Mouse (Mus musculus): ENCODE results near the gene She. TPM values are rescaled to one million over a fixed set of nuclear protein-coding genes. Genes with fewer than 3 reads are reported as not detected.

Gene She
- total RNA-seq, 4 experiments from 2014 or later: 2.9 to 5.3 (median 3.6) TPM

- no peak for DNase-seq (ENCODE audit: low spot score in 2 of 2)
Observed at GRCm38 (mm10) chr3:89817056-89817455, 14.1 kb upstream of the She start.

GRCm38 (mm10) chr3:89818605-89819004 lies 12.6 kb upstream of the She start:
- no peak for DNase-seq (ENCODE audit: low spot score in 2 of 2)

- no peak for DNase-seq (ENCODE audit: low spot score in 2 of 2)
Observed at GRCm38 (mm10) chr3:89819897-89820296, 11.3 kb upstream of the She start.

GRCm38 (mm10) chr3:89820311-89821095 lies 10.7 kb upstream of the She start:
- no peak for DNase-seq (ENCODE audit: low spot score in 2 of 2)

- DNase-seq (ENCODE audit: low spot score in 2 of 2): no peak
Observed at GRCm38 (mm10) chr3:89821096-89821513, 10.1 kb upstream of the She start.

- DNase-seq (ENCODE audit: low spot score in 2 of 2): no peak
Observed at GRCm38 (mm10) chr3:89821548-89822480, 9.4 kb upstream of the She start.

GRCm38 (mm10) chr3:89823594-89823993 lies 7.6 kb upstream of the She start:
- no peak for DNase-seq (ENCODE audit: low spot score in 2 of 2)

GRCm38 (mm10) chr3:89826295-89826694 lies 4.9 kb upstream of the She start:
- no peak for DNase-seq (ENCODE audit: low spot score in 2 of 2)

- DNase-seq (ENCODE audit: low spot score in 2 of 2): no peak
Observed at GRCm38 (mm10) chr3:89835362-89835761, 4.2 kb downstream of the She start.

- no peak for DNase-seq (ENCODE audit: low spot score in 2 of 2)
Observed at GRCm38 (mm10) chr3:89842258-89842657, 11.1 kb downstream of the She start.

GRCm38 (mm10) chr3:89843148-89843547 lies 12.0 kb downstream of the She start:
- no peak for DNase-seq (ENCODE audit: low spot score in 2 of 2)

GRCm38 (mm10) chr3:89845814-89846213 lies 14.6 kb downstream of the She start:
- no peak for DNase-seq (ENCODE audit: low spot score in 2 of 2)

GRCm38 (mm10) chr3:89847126-89847525 lies 16.0 kb downstream of the She start:
- no peak for DNase-seq (ENCODE audit: low spot score in 2 of 2)

GRCm38 (mm10) chr3:89847596-89847995 lies 16.4 kb downstream of the She start:
- DNase-seq (ENCODE audit: low spot score in 2 of 2): no peak

GRCm38 (mm10) chr3:89848083-89848482 lies 16.9 kb downstream of the She start:
- no peak for DNase-seq (ENCODE audit: low spot score in 2 of 2)

GRCm38 (mm10) chr3:89853752-89854151 lies 22.6 kb downstream of the She start:
- DNase-seq (ENCODE audit: low spot score in 2 of 2): no peak

GRCm38 (mm10) chr3:89857353-89857752 lies 26.2 kb downstream of the She start:
- no peak for DNase-seq (ENCODE audit: low spot score in 2 of 2)

GRCm38 (mm10) chr3:89858123-89858522 lies 27.0 kb downstream of the She start:
- no peak for DNase-seq (ENCODE audit: low spot score in 2 of 2)

GRCm38 (mm10) chr3:89858888-89859287 lies 27.7 kb downstream of the She start:
- peak; percentile 73 to 77 for DNase-seq (ENCODE audit: low spot score in 2 of 2)

GRCm38 (mm10) chr3:89859936-89860335 lies 28.8 kb downstream of the She start:
- DNase-seq (ENCODE audit: low spot score in 2 of 2): no peak

GRCm38 (mm10) chr3:89860343-89860742 lies 29.2 kb downstream of the She start:
- DNase-seq (ENCODE audit: low spot score in 2 of 2): no peak

- DNase-seq (ENCODE audit: low spot score in 2 of 2): peak in 1 of 2 experiments; percentile 34
Observed at GRCm38 (mm10) chr3:89861070-89861469, 29.9 kb downstream of the She start.

Data from layer of hippocampus, adult 8-10 months (tissue).